Mouse (Mus musculus) ES-Bruce4 (cell line): ENCODE data around the gene Klhdc10. TPM values are rescaled to one million over a fixed set of nuclear protein-coding genes. Genes with fewer than 3 reads are reported as not detected.

ENCODE experiments used
- H3K27ac ChIP-seq: 2 replicates; pipeline ENCODE4 v1.5.1; 2012; ENCODE audit warnings: low read length, inconsistent platforms; ENCODE audit not compliant: insufficient read depth
- H3K27me3 ChIP-seq: 2 replicates; pipeline ENCODE4 v1.6.1; 2012; ENCODE audit warnings: mild to moderate bottlenecking, low read length, inconsistent platforms; ENCODE audit not compliant: control insufficient read depth, poor library complexity, insufficient read depth, severe bottlenecking
- H3K36me3 ChIP-seq: 2 replicates; pipeline ENCODE4 v1.6.1; 2012; ENCODE audit warnings: inconsistent platforms, mild to moderate bottlenecking, low read length, moderate library complexity; ENCODE audit not compliant: control insufficient read depth, poor library complexity, insufficient read depth, severe bottlenecking
- H3K4me1 ChIP-seq: one replicate; pipeline ENCODE4 v1.8.1; 2011; ENCODE audit warnings: low read length; ENCODE audit not compliant: control insufficient read depth, insufficient read depth
- H3K4me3 ChIP-seq: 2 replicates; pipeline ENCODE4 v1.5.1; 2011; ENCODE audit warnings: low read depth, mild to moderate bottlenecking, low read length
- H3K9ac ChIP-seq: 2 replicates; pipeline ENCODE4 v1.6.1; 2012; ENCODE audit warnings: low read depth, mild to moderate bottlenecking, inconsistent platforms; ENCODE audit not compliant: poor library complexity, severe bottlenecking
- H3K9me3 ChIP-seq: replicated peaks from 2 replicates; pipeline ENCODE4 v1.6.1; 2012; ENCODE audit warnings: mild to moderate bottlenecking, low read length, inconsistent platforms; ENCODE audit not compliant: control insufficient read depth, poor library complexity, insufficient read depth, severe bottlenecking
- CTCF ChIP-seq: IDR thresholded peaks from one replicate; pipeline ENCODE4 v1.8.1; 2011; ENCODE audit warnings: low read depth, low read length
- EP300 ChIP-seq: IDR thresholded peaks from 2 replicates; pipeline ENCODE4 v1.6.1; 2011; ENCODE audit warnings: low read depth, low read length; ENCODE audit not compliant: insufficient read depth
- POLR2A ChIP-seq: IDR thresholded peaks from one replicate; pipeline ENCODE4 v1.8.1; 2011; ENCODE audit warnings: low read length; ENCODE audit not compliant: insufficient read depth
- polyA plus RNA-seq: library from polyadenylated mRNA; stranded (reverse); fragments of >200 nt; gene quantifications from 2 replicates; pipeline ENCODE4 v1.2.4, GENCODE M21; 2011; ENCODE audit warnings: low read depth; ENCODE audit not compliant: missing spikeins, insufficient read depth, insufficient read length

The Klhdc10 gene
- polyA plus RNA-seq, 1 experiment = 38.1 TPM

DNA sequence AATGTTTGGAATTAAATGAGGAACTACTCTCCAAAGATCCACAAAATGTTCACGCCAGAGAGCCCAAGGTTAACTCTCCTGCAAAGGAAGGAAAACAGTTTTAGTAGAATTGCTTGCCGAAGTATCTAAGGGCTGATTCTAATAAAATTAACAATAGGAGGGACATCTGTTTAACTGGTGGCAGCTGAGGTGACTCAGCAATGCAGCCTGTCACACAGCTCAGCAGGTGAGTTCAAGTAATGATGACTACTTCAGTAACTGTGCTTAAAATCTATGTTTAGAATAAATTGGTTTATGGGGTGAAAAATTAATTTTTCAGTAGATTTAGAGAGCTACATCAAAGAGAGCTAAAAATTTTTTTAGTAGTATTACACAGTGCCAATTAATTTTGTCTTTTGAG, 81.2 kb downstream of the Klhdc10 start:
- Histone ChIP-seq H3K4me1 (no peaks in the 10 kb centered on the region), H3K27ac (no peak overlapping the region), H3K27me3 (no peaks in the 10 kb centered on the region), H3K9me3 (no peaks in the 10 kb centered on the region), H3K9ac (no peak overlapping the region), H3K4me3 (no peak overlapping the region), H3K36me3 (peaks cover 69% of the 10 kb centered on the region)
- TF ChIP-seq POLR2A = no peak
- no peak for TF ChIP-seq EP300
- no peak for TF ChIP-seq CTCF

GRCm38 (mm10) chr6:30486504-30486903, 84.8 kb downstream of the Klhdc10 start:
- Histone ChIP-seq H3K27ac (no peak overlapping the region), H3K27me3 (no peaks in the 10 kb centered on the region), H3K9ac (no peak overlapping the region), H3K4me3 (no peak overlapping the region), H3K4me1 (no peaks in the 10 kb centered on the region), H3K36me3 (peaks cover 84% of the 10 kb centered on the region), H3K9me3 (no peaks in the 10 kb centered on the region)
- TF ChIP-seq CTCF (no peak), POLR2A (no peak)

- no peaks in the 10 kb centered on the region for H3K27me3 ChIP-seq
- H3K9me3 ChIP-seq = no peaks in the 10 kb centered on the region
- peaks cover 72% of the 10 kb centered on the region for H3K36me3 ChIP-seq
- no peak overlapping the region for H3K27ac ChIP-seq
- H3K4me3 ChIP-seq = no peak overlapping the region
- TF ChIP-seq EP300 (no peak), CTCF (no peak), POLR2A (no peak)
- H3K9ac ChIP-seq = no peak overlapping the region
- H3K4me1 ChIP-seq = no peaks in the 10 kb centered on the region
Measured at GRCm38 (mm10) chr6:30499049-30499448, 97.4 kb downstream of the Klhdc10 start.

Other genes starting within 250 kb of the Klhdc10 start
- 64.6 and 68.1 TPM in 2 replicates for gene Ube2h, start 97.3 kb upstream of the Klhdc10 start, polyA plus RNA-seq
- 71.2 and 76.3 TPM in 2 replicates for gene Zc3hc1, start 10.8 kb upstream of the Klhdc10 start, polyA plus RNA-seq
- 126 and 130 TPM in 2 replicates for gene Tmem209, start 107.9 kb downstream of the Klhdc10 start, polyA plus RNA-seq
- not detected in 2 replicates for gene Ssmem1, start 108.0 kb downstream of the Klhdc10 start, polyA plus RNA-seq
- 1.5 TPM in 1 of 2 replicates, not detected in the other for gene Cpa2, start 139.7 kb downstream of the Klhdc10 start, polyA plus RNA-seq
- gene Cpa4, start 166.5 kb downstream of the Klhdc10 start, polyA plus RNA-seq = not detected in 2 replicates
- not detected in 2 replicates for gene Cpa5, start 209.1 kb downstream of the Klhdc10 start, polyA plus RNA-seq
- gene Cpa1, start 237.3 kb downstream of the Klhdc10 start, polyA plus RNA-seq = not detected in 2 replicates